Mouse (Mus musculus) stomach, postnatal 0 days (tissue): ENCODE measurements around the gene Ndufs8. TPM values are rescaled to one million over a fixed set of nuclear protein-coding genes. Genes with fewer than 3 reads are reported as not detected.

ENCODE experiments used
- ATAC-seq: fragments of 200-750 bp; cut with Nextera tagmentation; 2 replicates; pipeline ENCODE4 v1.8.0; 2017; ENCODE audit not compliant: low FRiP score, low TSS enrichment
- DNase-seq: peaks from one replicate; pipeline ENCODE4 v3.0.0-alpha.2; 2016; ENCODE audit warnings: low spot score
- H3K27ac ChIP-seq: fragments of 300-500 bp; sonication (generic); replicated peaks from 2 replicates; pipeline ENCODE4 v1.5.1; 2014; ENCODE audit warnings: mild to moderate bottlenecking, control low read depth
- H3K27me3 ChIP-seq: fragments of 300-500 bp; sonication (generic); 2 replicates; pipeline ENCODE4 v1.6.1; 2014; ENCODE audit warnings: low read length; ENCODE audit not compliant: control insufficient read depth, insufficient read depth
- H3K36me3 ChIP-seq: fragments of 300-500 bp; sonication (generic); 2 replicates; pipeline ENCODE4 v1.6.1; 2014; ENCODE audit warnings: low read length, mixed read lengths; ENCODE audit not compliant: control insufficient read depth, insufficient read depth
- H3K4me1 ChIP-seq: fragments of 300-500 bp; sonication (generic); replicated peaks from 2 replicates; pipeline ENCODE4 v1.6.1; 2014; ENCODE audit warnings: antibody characterized with exemption; ENCODE audit not compliant: control insufficient read depth, insufficient read depth
- H3K4me2 ChIP-seq: fragments of 300-500 bp; sonication (generic); replicated peaks from 2 replicates; pipeline ENCODE4 v1.6.1; 2014; ENCODE audit warnings: low read depth, mild to moderate bottlenecking, control low read depth, moderate library complexity
- H3K4me3 ChIP-seq: fragments of 300-500 bp; sonication (generic); 2 replicates; pipeline ENCODE4 v1.5.1; 2014; ENCODE audit warnings: low read depth, low read length, control low read depth
- H3K9ac ChIP-seq: fragments of 300-500 bp; sonication (generic); 2 replicates; pipeline ENCODE4 v1.6.1; 2014; ENCODE audit warnings: mild to moderate bottlenecking, low read length, control low read depth, mixed read lengths
- H3K9me3 ChIP-seq: fragments of 300-500 bp; sonication (generic); 2 replicates; pipeline ENCODE4 v1.6.1; 2016; ENCODE audit warnings: low read length; ENCODE audit not compliant: control insufficient read depth
- CTCF ChIP-seq: IDR thresholded peaks from 2 replicates; pipeline ENCODE4 v1.5.1; 2016; ENCODE audit warnings: antibody characterized with exemption, low read depth, mild to moderate bottlenecking, moderate library complexity
- EP300 ChIP-seq: optimal IDR thresholded peaks from 2 replicates; pipeline ENCODE3; 2016; ENCODE audit warnings: antibody characterized with exemption
- WGBS: fragments of 180-500 bp; shearing (Covaris S2); extraction: QIAGEN DNeasy Blood & Tissue Kit; methylation state at CpG from one replicate; pipeline ENCODE4 v1.1.7; 2014; 5-methylcytosine and 5-hydroxymethylcytosine counted together
- polyA plus RNA-seq: library from polyadenylated mRNA; unstranded; fragments of >200 nt; fragmentation: Nextera tagmentation; extraction: Ambion mirVana; gene quantifications from 2 replicates; pipeline ENCODE4 v1.2.1, GENCODE M21; 2015

Ndufs8 gene
- polyA plus RNA-seq, 1 experiment from 2014 or later, result 284 TPM

DNA sequence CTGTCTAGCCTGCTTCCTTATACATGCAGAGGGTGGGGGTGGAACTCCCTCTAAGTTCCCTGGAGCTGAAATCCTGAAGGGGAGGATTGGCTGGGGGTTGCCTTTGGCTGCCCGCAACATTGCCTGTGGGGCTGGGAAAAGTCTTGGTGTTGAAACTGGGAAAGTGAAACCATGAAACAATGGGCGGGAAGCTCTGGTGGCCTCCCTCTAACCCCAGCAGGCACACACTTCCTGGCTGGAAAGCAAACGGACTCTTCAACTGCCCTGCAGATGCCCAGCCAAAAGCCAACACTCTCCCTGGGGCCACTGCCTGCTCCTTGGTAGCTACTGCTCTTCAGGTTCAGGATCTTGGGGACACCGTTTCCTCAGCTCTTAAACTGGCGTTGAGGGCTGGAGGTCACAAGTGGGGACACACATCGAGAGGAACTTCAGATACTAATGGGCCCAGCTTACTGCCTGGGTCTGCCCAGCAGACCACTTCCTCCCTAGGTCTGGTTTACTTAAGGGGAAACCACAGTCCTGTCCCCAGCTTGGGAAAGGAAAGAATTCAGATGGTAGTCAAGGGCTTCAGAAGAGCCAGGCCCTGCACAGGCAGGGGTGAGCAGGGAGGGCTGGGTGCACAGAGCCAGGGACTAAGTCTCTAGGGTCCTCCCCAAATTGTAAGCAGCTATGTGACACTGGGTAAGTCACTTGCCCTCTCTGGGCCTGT, 7.2 kb downstream of the Ndufs8 start:
- peak overlapping the region; percentile 88 for H3K27ac ChIP-seq
- WGBS, result 27% methylated on average over 6 of the region's 6 CpGs
- peak overlapping the region; percentile 64 for H3K4me3 ChIP-seq
- no peaks in the 10 kb centered on the region for H3K27me3 ChIP-seq
- no peaks in the 10 kb centered on the region for H3K9me3 ChIP-seq
- H3K4me2 ChIP-seq, result peak overlapping the region; percentile 81
- H3K9ac ChIP-seq, result peak overlapping the region; percentile 58
- peak; percentile 19; the same call in 1 of the 2 replicates for ATAC-seq
- DNase-seq, result peak; percentile 68
- H3K36me3 ChIP-seq, result peaks cover 34% of the 10 kb centered on the region
- no peak for TF ChIP-seq EP300
- TF ChIP-seq CTCF, result no peak
- peaks cover 14% of the 10 kb centered on the region; the same call in 1 of the 2 replicates for H3K4me1 ChIP-seq

DNA sequence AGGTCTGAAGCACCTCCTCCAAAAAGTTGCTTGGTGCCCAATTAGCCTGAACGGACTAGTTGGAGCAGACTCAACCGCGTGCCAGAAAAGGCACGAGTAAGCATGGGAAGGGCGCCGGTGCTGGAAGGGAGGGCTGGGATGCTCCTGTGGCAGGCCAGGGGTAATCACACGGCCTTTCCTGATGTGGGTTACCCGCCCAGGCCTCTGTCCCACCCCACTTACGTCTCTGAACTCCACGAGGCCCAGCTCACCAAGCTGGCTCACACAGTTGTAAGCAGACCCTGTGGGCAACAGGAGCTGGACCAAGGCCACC, 8.3 kb downstream of the Ndufs8 start:
- Histone ChIP-seq H3K4me1 (peaks cover 14% of the 10 kb centered on the region; the same call in 1 of the 2 replicates), H3K27ac (no peak overlapping the region), H3K27me3 (no peaks in the 10 kb centered on the region), H3K36me3 (peaks cover 28% of the 10 kb centered on the region), H3K4me2 (peak overlapping the region; percentile 81), H3K9ac (no peak overlapping the region), H3K4me3 (no peak overlapping the region), H3K9me3 (no peaks in the 10 kb centered on the region)
- 73% methylated on average over 10 of the region's 10 CpGs for WGBS
- no peak for TF ChIP-seq CTCF
- no peak for TF ChIP-seq EP300
- ATAC-seq (no peak), DNase-seq (no peak)

DNA sequence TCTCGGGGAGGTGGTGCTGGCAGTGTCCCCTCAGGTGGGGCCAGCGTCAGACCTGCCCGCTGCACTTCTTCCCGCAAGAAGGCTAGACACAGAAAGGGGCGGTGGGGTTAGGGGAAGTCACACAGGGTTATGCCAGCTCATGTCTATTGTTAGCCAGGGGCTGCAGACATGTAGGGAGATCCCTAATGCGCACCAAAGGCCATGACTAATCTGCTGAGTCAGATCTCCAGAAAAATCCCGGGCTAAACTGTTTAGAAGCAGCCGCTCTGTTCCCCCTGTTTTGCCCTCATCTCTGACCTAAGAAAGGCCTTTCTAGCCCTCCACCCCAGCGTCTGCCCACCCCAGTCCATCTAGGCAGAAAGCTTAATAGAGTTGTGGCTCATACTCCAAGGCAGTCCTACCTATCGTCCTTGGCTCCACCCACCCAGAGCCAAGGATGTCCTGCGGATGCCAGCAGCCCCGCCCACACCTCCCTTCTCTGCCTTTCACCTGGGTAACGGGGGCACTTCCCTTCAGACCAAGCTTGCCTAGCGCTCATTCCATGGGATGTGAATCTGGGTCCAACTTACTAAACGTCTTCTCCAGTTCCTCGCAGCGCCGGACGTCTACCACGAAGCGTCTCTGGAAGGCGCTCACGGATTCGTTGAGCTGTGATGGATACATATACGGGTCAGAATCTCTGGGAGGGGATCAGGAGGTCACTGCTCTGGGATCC, 8.8 kb downstream of the Ndufs8 start:
- H3K4me3 ChIP-seq, result no peak overlapping the region
- H3K36me3 ChIP-seq, result peaks cover 26% of the 10 kb centered on the region
- H3K4me1 ChIP-seq, result peaks cover 14% of the 10 kb centered on the region; the same call in 1 of the 2 replicates
- no peaks in the 10 kb centered on the region for H3K9me3 ChIP-seq
- ATAC-seq (no peak), DNase-seq (no peak)
- no peak overlapping the region for H3K27ac ChIP-seq
- no peak overlapping the region for H3K9ac ChIP-seq
- no peaks in the 10 kb centered on the region for H3K27me3 ChIP-seq
- TF ChIP-seq CTCF (no peak), EP300 (no peak)
- WGBS, result 75% methylated on average over 25 of the region's 25 CpGs
- no peak overlapping the region for H3K4me2 ChIP-seq

- WGBS, result 84% methylated on average over 12 of the region's 12 CpGs
- H3K4me2 ChIP-seq, result no peak overlapping the region
Observed at GRCm38 (mm10) chr19:3902966-3903365, 9.6 kb downstream of the Ndufs8 start.

GRCm38 (mm10) chr19:3899618-3900017, 13.0 kb downstream of the Ndufs8 start:
- no peak overlapping the region for H3K4me3 ChIP-seq
- no peaks in the 10 kb centered on the region for H3K4me1 ChIP-seq
- no peak overlapping the region for H3K9ac ChIP-seq
- no peak overlapping the region for H3K4me2 ChIP-seq
- no peaks in the 10 kb centered on the region for H3K27me3 ChIP-seq
- WGBS, result 94% methylated on average over 4 of the region's 4 CpGs
- H3K27ac ChIP-seq, result no peak overlapping the region
- no peaks in the 10 kb centered on the region for H3K9me3 ChIP-seq
- TF ChIP-seq EP300, result no peak
- no peak for TF ChIP-seq CTCF
- ATAC-seq, result no peak
- peaks cover 51% of the 10 kb centered on the region for H3K36me3 ChIP-seq
- no peak for DNase-seq

More at GRCm38 (mm10) chr19:3902966-3903365, 9.6 kb downstream of the Ndufs8 start:
- no peaks in the 10 kb centered on the region for H3K9me3 ChIP-seq
- no peak for TF ChIP-seq EP300
- H3K4me3 ChIP-seq, result no peak overlapping the region
- no peak overlapping the region for H3K27ac ChIP-seq
- H3K9ac ChIP-seq, result no peak overlapping the region
- ATAC-seq (no peak), DNase-seq (no peak)
- peaks cover 14% of the 10 kb centered on the region; the same call in 1 of the 2 replicates for H3K4me1 ChIP-seq
- H3K27me3 ChIP-seq, result no peaks in the 10 kb centered on the region
- peaks cover 29% of the 10 kb centered on the region for H3K36me3 ChIP-seq

- H3K27me3 ChIP-seq, result no peaks in the 10 kb centered on the region
- H3K36me3 ChIP-seq, result peaks cover 56% of the 10 kb centered on the region
- ATAC-seq (no peak), DNase-seq (no peak)
- no peak overlapping the region for H3K4me3 ChIP-seq
- no peak overlapping the region for H3K9ac ChIP-seq
- no peak overlapping the region for H3K27ac ChIP-seq
- TF ChIP-seq CTCF (no peak), EP300 (no peak)
- 78% methylated on average over 7 of the region's 7 CpGs for WGBS
- no peaks in the 10 kb centered on the region for H3K4me1 ChIP-seq
- no peak overlapping the region for H3K4me2 ChIP-seq
- no peaks in the 10 kb centered on the region for H3K9me3 ChIP-seq
Observed at GRCm38 (mm10) chr19:3898952-3899351, 13.6 kb downstream of the Ndufs8 start.
